In genomic region chr13:24750807-24751206, GRCm38 (mm10) we compare ENCODE assay signal across 23 mouse cellular contexts. TPM values are rescaled to one million over a fixed set of nuclear protein-coding genes. Genes with fewer than 3 reads are reported as not detected.
"Had no signal": no experiment of that assay in that cellular context is flagged by ENCODE, and none has a peak within 500 bp of the region (broad histone marks: within the 10 kb centered on the region; RNA-seq: fewer than 3 reads in every experiment).

No protein-coding gene starts in this region.

- H3K4me2 ChIP-seq: lung, embryonic 14.5 days; midbrain, embryonic 12.5 days; neural tube, embryonic 13.5 days; neural tube, embryonic 15.5 days had no signal

- H3K9me3 ChIP-seq: midbrain, embryonic 10.5 days; midbrain, embryonic 12.5 days; neural tube, embryonic 13.5 days; neural tube, embryonic 15.5 days had no signal

- H3K27me3 ChIP-seq: midbrain, embryonic 12.5 days; neural tube, embryonic 13.5 days; neural tube, embryonic 15.5 days had no signal

- DNase-seq: liver, postnatal 0 days; lung, embryonic 14.5 days; lung, postnatal 10 days; lung, postnatal 4 days; midbrain, embryonic 14.5 days; retina, postnatal 1 day; right cerebral cortex, postnatal 4 days; spleen, adult 18-20 months; thymus, adult 18-20 months; thymus, postnatal 14 days; thymus, postnatal 36 days had no signal

- H3K4me3 ChIP-seq: midbrain, embryonic 10.5 days; midbrain, embryonic 12.5 days; myocyte; neural tube, embryonic 13.5 days; neural tube, embryonic 15.5 days had no signal

- H3K36me3 ChIP-seq: neural tube, embryonic 15.5 days had no signal

- H3K9ac ChIP-seq: liver, postnatal 0 days; lung, embryonic 14.5 days; midbrain, embryonic 12.5 days; neural tube, embryonic 13.5 days; neural tube, embryonic 15.5 days had no signal

- H3K27ac ChIP-seq: midbrain, embryonic 10.5 days; midbrain, embryonic 12.5 days; neural tube, embryonic 13.5 days; neural tube, embryonic 15.5 days had no signal

- ATAC-seq: liver, postnatal 0 days; midbrain, embryonic 16.5 days had no signal

- H3K4me1 ChIP-seq: midbrain, embryonic 10.5 days; midbrain, embryonic 12.5 days; neural tube, embryonic 13.5 days; neural tube, embryonic 15.5 days had no signal

RNA-seq across cellular contexts. Expression of gene Armh2, which starts 9.8 kb away (rescaled TPM):
- polyA plus RNA-seq: liver, postnatal 0 days; lung, embryonic 14.5 days; lung, embryonic 16.5 days; midbrain, embryonic 10.5 days; midbrain, embryonic 12.5 days; midbrain, embryonic 14.5 days; midbrain, embryonic 16.5 days; neural tube, embryonic 11.5 days; neural tube, embryonic 13.5 days; neural tube, embryonic 15.5 days; small intestine, adult 2 months; stomach, embryonic 14.5 days; stomach, embryonic 16.5 days; thymus, postnatal 0 days had no signal
